Mouse (Mus musculus) intestine, postnatal 0 days (tissue): Measurements from ENCODE around the gene Pkdcc. TPM values are rescaled to one million over a fixed set of nuclear protein-coding genes. Genes with fewer than 3 reads are reported as not detected.
A peak's percentile ranks its signal among the peaks of the same experiment; 100 is the strongest.

ENCODE experiments used
- ATAC-seq: fragments of 200-750 bp; cut with Nextera tagmentation; 2 replicates; pipeline ENCODE4 v1.8.0; 2017; ENCODE audit warnings: mild to moderate bottlenecking, moderate TSS enrichment, moderate library complexity
- H3K27ac ChIP-seq: fragments of 300-500 bp; sonication (generic); 2 replicates; pipeline ENCODE4 v1.5.1; 2014; ENCODE audit warnings: mild to moderate bottlenecking, low read depth, low read length, moderate library complexity
- H3K27me3 ChIP-seq: fragments of 300-500 bp; sonication (generic); replicated peaks from 2 replicates; pipeline ENCODE4 v1.6.1; 2014; ENCODE audit warnings: low read length, mixed read lengths; ENCODE audit not compliant: control insufficient read depth, insufficient read depth
- H3K36me3 ChIP-seq: fragments of 300-500 bp; sonication (generic); 2 replicates; pipeline ENCODE4 v1.6.1; 2014; ENCODE audit warnings: mild to moderate bottlenecking, moderate library complexity; ENCODE audit not compliant: control insufficient read depth, insufficient read depth
- H3K4me1 ChIP-seq: fragments of 300-500 bp; sonication (generic); replicated peaks from 2 replicates; pipeline ENCODE4 v1.6.1; 2014; ENCODE audit warnings: antibody characterized with exemption, low read length, mixed read lengths; ENCODE audit not compliant: control insufficient read depth, insufficient read depth
- H3K4me2 ChIP-seq: fragments of 300-500 bp; sonication (generic); replicated peaks from 2 replicates; pipeline ENCODE4 v1.6.1; 2014; ENCODE audit warnings: low read depth, mild to moderate bottlenecking, moderate library complexity
- H3K4me3 ChIP-seq: fragments of 300-500 bp; sonication (generic); 2 replicates; pipeline ENCODE4 v1.5.1; 2014; ENCODE audit warnings: low read depth, low read length
- H3K9ac ChIP-seq: fragments of 300-500 bp; sonication (generic); 2 replicates; pipeline ENCODE4 v1.6.1; 2014; ENCODE audit warnings: mild to moderate bottlenecking, low read depth, low read length
- H3K9me3 ChIP-seq: fragments of 300-500 bp; sonication (generic); 2 replicates; pipeline ENCODE4 v1.6.1; 2016; ENCODE audit warnings: mixed run types; ENCODE audit not compliant: control insufficient read depth
- CTCF ChIP-seq: sonication (generic); IDR thresholded peaks from 2 replicates; pipeline ENCODE4 v1.5.1; 2016; ENCODE audit warnings: low read depth, mild to moderate bottlenecking, control low read depth, antibody characterized with exemption, moderate library complexity
- WGBS: fragments of 180-500 bp; shearing (Covaris S2); extraction: QIAGEN DNeasy Blood & Tissue Kit; methylation state at CpG from one replicate; pipeline ENCODE4 v1.1.7; 2014; 5-methylcytosine and 5-hydroxymethylcytosine counted together
- polyA plus RNA-seq: library from polyadenylated mRNA; unstranded; fragments of >200 nt; fragmentation: Nextera tagmentation; extraction: Ambion mirVana; gene quantifications from 2 replicates; pipeline ENCODE4 v1.2.1, GENCODE M21; 2015

Pkdcc gene
- polyA plus RNA-seq, 1 experiment from 2014 or later: 15.8 TPM

GRCm38 (mm10) chr17:83181086-83181485 is 34.0 kb upstream of the Pkdcc start:
- no peak for TF ChIP-seq CTCF
- 76% methylated on average over 7 of the region's 7 CpGs for WGBS
- Histone ChIP-seq H3K27me3 (no peaks in the 10 kb centered on the region), H3K27ac (no peak overlapping the region), H3K36me3 (no peaks in the 10 kb centered on the region), H3K4me1 (no peaks in the 10 kb centered on the region), H3K4me3 (no peak overlapping the region), H3K9me3 (0 out of 2 replicates have a peak, but pooled peaks cover 2% of the 10 kb centered on the region), H3K4me2 (no peak overlapping the region), H3K9ac (no peak overlapping the region)
- ATAC-seq: no peak

GRCm38 (mm10) chr17:83181592-83181991 is 33.5 kb upstream of the Pkdcc start:
- Histone ChIP-seq H3K4me1 (no peaks in the 10 kb centered on the region), H3K9me3 (0 out of 2 replicates have a peak, but pooled peaks cover 2% of the 10 kb centered on the region), H3K9ac (no peak overlapping the region), H3K27me3 (no peaks in the 10 kb centered on the region), H3K27ac (no peak overlapping the region), H3K4me2 (no peak overlapping the region), H3K36me3 (no peaks in the 10 kb centered on the region), H3K4me3 (no peak overlapping the region)
- WGBS: 41% methylated on average over 7 of the region's 7 CpGs
- ATAC-seq: peak; percentile 55
- TF ChIP-seq CTCF: peak; percentile 35

- no peak overlapping the region for H3K4me2 ChIP-seq
- H3K27ac ChIP-seq: no peak overlapping the region
- no peak overlapping the region for H3K4me3 ChIP-seq
- no peak for TF ChIP-seq CTCF
- H3K9me3 ChIP-seq: 0 out of 2 replicates have a peak, but pooled peaks cover 2% of the 10 kb centered on the region
- no peak overlapping the region for H3K9ac ChIP-seq
- WGBS: 69% methylated on average over 8 of the region's 8 CpGs
- ATAC-seq: no peak
- H3K4me1 ChIP-seq: no peaks in the 10 kb centered on the region
- H3K27me3 ChIP-seq: no peaks in the 10 kb centered on the region
- H3K36me3 ChIP-seq: no peaks in the 10 kb centered on the region
Observed at GRCm38 (mm10) chr17:83182061-83182664, 32.9 kb upstream of the Pkdcc start.

GRCm38 (mm10) chr17:83182780-83183179 is 32.3 kb upstream of the Pkdcc start:
- no peak overlapping the region for H3K9ac ChIP-seq
- H3K9me3 ChIP-seq: 0 out of 2 replicates have a peak, but pooled peaks cover 2% of the 10 kb centered on the region
- TF ChIP-seq CTCF: no peak
- 68% methylated on average over 6 of the region's 6 CpGs for WGBS
- no peaks in the 10 kb centered on the region for H3K36me3 ChIP-seq
- no peak overlapping the region for H3K27ac ChIP-seq
- no peaks in the 10 kb centered on the region for H3K4me1 ChIP-seq
- ATAC-seq: no peak
- no peak overlapping the region for H3K4me3 ChIP-seq
- no peaks in the 10 kb centered on the region for H3K27me3 ChIP-seq
- no peak overlapping the region for H3K4me2 ChIP-seq

- Histone ChIP-seq H3K9me3 (0 out of 2 replicates have a peak, but pooled peaks cover 2% of the 10 kb centered on the region), H3K27ac (no peak overlapping the region), H3K36me3 (no peaks in the 10 kb centered on the region), H3K9ac (no peak overlapping the region), H3K27me3 (no peaks in the 10 kb centered on the region), H3K4me2 (no peak overlapping the region), H3K4me1 (no peaks in the 10 kb centered on the region), H3K4me3 (no peak overlapping the region)
- TF ChIP-seq CTCF: no peak
- WGBS: 68% methylated on average over 11 of the region's 11 CpGs
- no peak for ATAC-seq
Observed at GRCm38 (mm10) chr17:83187751-83188565, 27.1 kb upstream of the Pkdcc start.

GRCm38 (mm10) chr17:83190810-83191209 is 24.3 kb upstream of the Pkdcc start:
- H3K27me3 ChIP-seq: no peaks in the 10 kb centered on the region
- no peaks in the 10 kb centered on the region for H3K36me3 ChIP-seq
- H3K27ac ChIP-seq: no peak overlapping the region
- 82% methylated on average over 9 of the region's 9 CpGs for WGBS
- H3K9ac ChIP-seq: no peak overlapping the region
- no peak for ATAC-seq
- no peak overlapping the region for H3K4me3 ChIP-seq
- no peak overlapping the region for H3K4me2 ChIP-seq
- H3K4me1 ChIP-seq: no peaks in the 10 kb centered on the region
- no peak for TF ChIP-seq CTCF
- H3K9me3 ChIP-seq: no peaks in the 10 kb centered on the region
